Mouse (Mus musculus) WW6 (cell line): ENCODE data around the gene Itm2b.

Experiments
- DNase-seq: peaks from one replicate; pipeline ENCODE4 v3.0.0-alpha.2; 2013; ENCODE audit warnings: low read depth, low spot score

The Itm2b gene

GRCm38 (mm10) chr14:73369634-73370033 is 15.5 kb downstream of the Itm2b start:
- no peak for DNase-seq

GRCm38 (mm10) chr14:73368966-73369365 is 16.1 kb downstream of the Itm2b start:
- no peak for DNase-seq

GRCm38 (mm10) chr14:73368221-73368620 is 16.9 kb downstream of the Itm2b start:
- DNase-seq: no peak

- DNase-seq: no peak
Observed at GRCm38 (mm10) chr14:73366278-73366677, 18.8 kb downstream of the Itm2b start.

- DNase-seq: no peak
Observed at GRCm38 (mm10) chr14:73363782-73364181, 21.3 kb downstream of the Itm2b start.

- DNase-seq: no peak
Observed at GRCm38 (mm10) chr14:73354700-73355099, 30.4 kb downstream of the Itm2b start.

- no peak for DNase-seq
Observed at GRCm38 (mm10) chr14:73351118-73351517, 34.0 kb downstream of the Itm2b start.

- DNase-seq: no peak
Observed at GRCm38 (mm10) chr14:73350029-73350428, 35.1 kb downstream of the Itm2b start.

GRCm38 (mm10) chr14:73349061-73349670 is 35.9 kb downstream of the Itm2b start:
- no peak for DNase-seq

- no peak for DNase-seq
Observed at GRCm38 (mm10) chr14:73347302-73347701, 37.8 kb downstream of the Itm2b start.

- DNase-seq: no peak
Observed at GRCm38 (mm10) chr14:73345614-73346013, 39.5 kb downstream of the Itm2b start.

GRCm38 (mm10) chr14:73340051-73340755 is 44.9 kb downstream of the Itm2b start:
- DNase-seq: no peak

- no peak for DNase-seq
Observed at GRCm38 (mm10) chr14:73339615-73340014, 45.5 kb downstream of the Itm2b start.

GRCm38 (mm10) chr14:73336316-73337080 is 48.6 kb downstream of the Itm2b start:
- no peak for DNase-seq

GRCm38 (mm10) chr14:73334926-73335805 is 49.9 kb downstream of the Itm2b start:
- DNase-seq: no peak

GRCm38 (mm10) chr14:73333880-73334279 is 51.2 kb downstream of the Itm2b start:
- DNase-seq: no peak

GRCm38 (mm10) chr14:73331386-73331785 is 53.7 kb downstream of the Itm2b start:
- no peak for DNase-seq

- DNase-seq: no peak
Observed at GRCm38 (mm10) chr14:73329871-73330270, 55.2 kb downstream of the Itm2b start.

GRCm38 (mm10) chr14:73326511-73326910 is 58.6 kb downstream of the Itm2b start:
- DNase-seq: no peak

GRCm38 (mm10) chr14:73325456-73326381 is 59.4 kb downstream of the Itm2b start, which contains the start of gene Rb1:
TSS of gene Rb1 (minus strand) at chr14:73325822.
- DNase-seq: no peak
